Mouse (Mus musculus): ENCODE data around the gene Hbp1. TPM values are rescaled to one million over a fixed set of nuclear protein-coding genes. Genes with fewer than 3 reads are reported as not detected.

Gene Hbp1
- polyA plus RNA-seq, 1 experiment from 2014 or later, result 70.8 TPM

Other genes with a start within 250 kb of the Hbp1 start
- 29.2 and 29.9 TPM in 2 replicates for gene Gpr22, start 236.6 kb downstream of the Hbp1 start, polyA plus RNA-seq (2014; fragmentation: Nextera tagmentation; extraction: Ambion mirVana)
- 151 and 188 TPM in 2 replicates for gene Prkar2b, start 110.8 kb upstream of the Hbp1 start, polyA plus RNA-seq (2014; fragmentation: Nextera tagmentation; extraction: Ambion mirVana)

All from midbrain, embryonic 14.5 days (tissue).